Mouse (Mus musculus): ENCODE measurements at regions not wholly inside any gene's neighbourhood (a gene's known extent, or its start where the extent isn't known, plus 50 kb on each side); places are given as distances from the start of the nearest gene placed in this dataset.
A peak's percentile ranks its signal among the peaks of the same experiment; 100 is the strongest.
"Not testable (repeated sequence)": the region's sequence is repeated elsewhere in the genome, so short reads cannot be mapped to it uniquely, and the experiment has no call there.

DNA sequence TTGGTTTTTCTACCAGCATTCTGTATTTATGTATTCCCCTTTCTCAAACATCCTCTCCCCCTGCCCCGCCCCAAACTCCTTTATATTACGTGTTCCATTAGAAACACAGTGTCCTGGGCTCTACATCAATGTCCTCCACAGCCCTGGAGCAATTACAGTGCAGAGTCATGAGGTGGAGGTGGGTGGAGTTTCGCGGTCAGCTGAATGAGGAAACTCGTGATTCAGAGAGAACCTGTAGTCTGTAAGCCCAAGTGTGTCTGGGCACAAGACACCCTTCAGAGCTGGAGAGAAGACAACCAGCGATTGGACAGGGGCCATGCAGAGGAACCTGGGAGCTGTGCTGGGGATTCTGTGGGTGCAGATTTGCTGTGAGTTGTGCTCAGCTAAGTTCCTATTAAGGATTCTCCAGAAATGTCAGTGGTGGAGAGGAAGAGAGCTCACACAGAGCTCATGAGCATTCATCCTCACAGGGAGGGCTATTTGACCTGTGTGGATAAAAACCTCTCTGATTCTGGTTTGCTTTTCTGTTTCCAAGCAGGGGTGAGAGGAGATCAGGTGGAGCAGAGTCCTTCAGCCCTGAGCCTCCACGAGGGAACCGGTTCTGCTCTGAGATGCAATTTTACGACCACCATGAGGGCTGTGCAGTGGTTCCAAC is 570.4 kb downstream of the Dad1 start:
- H3K4me1 ChIP-seq (ENCODE audit: control insufficient read depth, insufficient read depth, low read length); H3K4me3 ChIP-seq (ENCODE audit: insufficient read depth, low read length); H3K27ac ChIP-seq (ENCODE audit: insufficient read depth, low read length): not testable (repeated sequence)

DNA sequence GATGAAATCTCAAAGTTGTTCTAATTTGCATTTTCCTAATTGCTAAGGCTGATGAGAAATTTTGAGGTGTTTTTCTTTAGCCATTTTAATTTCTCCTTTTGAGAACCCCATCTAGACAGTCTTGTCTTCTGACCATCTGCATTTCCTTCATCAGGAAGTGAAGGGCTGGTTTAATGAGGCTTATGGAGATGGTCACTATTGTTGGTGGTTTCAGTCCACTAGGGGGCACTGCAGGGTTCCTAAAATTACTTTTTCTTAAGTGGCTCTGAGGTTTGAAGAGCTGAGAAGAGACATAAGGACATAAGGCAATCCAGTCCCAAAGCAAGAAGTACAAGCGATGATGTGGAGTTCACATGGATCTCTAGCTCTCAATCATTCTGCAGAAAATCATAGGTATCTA is 571.2 kb downstream of the Dad1 start:
- H3K27ac ChIP-seq (ENCODE audit: insufficient read depth, low read length); H3K4me1 ChIP-seq (ENCODE audit: control insufficient read depth, insufficient read depth, low read length); H3K4me3 ChIP-seq (ENCODE audit: insufficient read depth, low read length): not testable (repeated sequence)

DNA sequence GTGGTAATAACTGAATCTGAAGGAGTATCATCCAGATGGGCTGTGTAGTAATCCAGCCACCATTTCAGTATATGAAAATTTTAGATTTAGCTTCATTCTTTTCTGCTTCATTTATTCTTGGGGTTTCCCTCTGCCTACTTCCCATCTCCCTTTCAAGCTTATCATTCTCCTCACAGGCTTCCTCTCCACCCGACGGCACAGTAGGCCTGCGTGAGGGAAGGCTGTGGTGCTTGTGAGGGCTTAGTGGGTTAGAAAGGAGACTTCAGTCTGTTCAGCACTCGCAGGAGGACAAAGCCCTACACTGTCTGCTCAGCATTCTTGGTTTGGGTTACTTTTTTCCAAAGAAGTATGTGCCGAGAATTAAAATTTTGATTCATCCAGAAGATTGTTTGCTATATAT is 572.6 kb downstream of the Dad1 start:
- not testable (repeated sequence) for H3K4me1 ChIP-seq (ENCODE audit: control insufficient read depth, insufficient read depth, low read length); H3K27ac ChIP-seq (ENCODE audit: insufficient read depth, low read length); H3K4me3 ChIP-seq (ENCODE audit: insufficient read depth, low read length)

DNA sequence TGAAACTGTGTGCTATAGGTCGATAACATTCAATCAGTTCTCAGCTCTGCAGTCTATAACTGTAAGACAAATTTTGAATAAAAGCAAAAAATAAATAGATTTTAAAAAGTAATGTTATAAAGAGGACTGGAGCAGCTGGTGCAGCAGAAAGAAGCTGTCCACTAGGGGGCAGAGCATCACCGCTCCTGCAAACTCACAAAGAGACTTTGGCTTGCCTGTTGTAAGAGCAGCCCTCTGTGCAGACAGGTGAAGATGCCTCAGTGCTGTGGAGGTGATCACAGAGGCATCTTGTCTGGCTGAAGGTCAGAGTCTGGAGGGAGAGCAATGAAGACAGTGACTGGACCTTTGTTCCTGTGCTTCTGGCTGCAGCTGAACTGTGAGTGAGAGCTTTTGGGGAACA is 588.2 kb downstream of the Dad1 start:
- H3K4me3 ChIP-seq (ENCODE audit: insufficient read depth, low read length); H3K4me1 ChIP-seq (ENCODE audit: control insufficient read depth, insufficient read depth, low read length); H3K27ac ChIP-seq (ENCODE audit: insufficient read depth, low read length): not testable (repeated sequence)
- peak; percentile 54; the same call in 1 of the 2 replicates for TF ChIP-seq CTCF (IDR thresholded peaks at IDR 0.05; ENCODE audit: borderline replicate concordance, insufficient read depth, low read length)

DNA sequence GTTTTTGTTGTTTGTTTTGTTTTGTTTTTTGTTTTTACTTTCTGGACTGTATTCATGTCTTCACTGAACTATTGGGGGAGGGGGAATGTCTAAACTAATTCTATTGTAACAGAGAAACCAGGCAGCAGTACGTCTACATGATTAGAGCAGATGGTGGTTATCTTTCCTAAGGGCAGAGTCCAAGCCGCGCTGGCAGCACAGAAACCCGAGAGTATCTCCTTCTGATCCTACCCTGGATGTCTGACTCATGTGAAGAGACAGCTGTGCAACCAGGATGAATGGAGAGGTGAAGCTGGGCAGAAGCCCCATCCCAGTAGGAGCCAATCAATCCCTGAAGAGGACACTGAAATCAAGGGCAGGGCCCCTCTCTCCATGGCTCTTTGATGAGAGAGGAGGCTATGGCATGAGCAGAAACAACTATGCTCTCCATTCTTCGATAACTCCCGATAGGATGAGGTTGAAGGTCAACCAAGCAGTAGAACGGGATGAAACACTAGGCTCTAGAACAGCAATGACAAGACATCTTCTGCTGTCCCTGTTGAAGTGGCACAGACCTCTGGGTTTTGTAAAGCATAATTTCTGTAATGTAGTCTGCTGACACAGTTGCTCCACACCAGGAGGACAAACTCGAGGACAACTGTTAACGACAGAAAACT is 591.1 kb downstream of the Dad1 start:
- not testable (repeated sequence) for H3K4me1 ChIP-seq (ENCODE audit: control insufficient read depth, insufficient read depth, low read length); H3K27ac ChIP-seq (ENCODE audit: insufficient read depth, low read length); H3K4me3 ChIP-seq (ENCODE audit: insufficient read depth, low read length)

DNA sequence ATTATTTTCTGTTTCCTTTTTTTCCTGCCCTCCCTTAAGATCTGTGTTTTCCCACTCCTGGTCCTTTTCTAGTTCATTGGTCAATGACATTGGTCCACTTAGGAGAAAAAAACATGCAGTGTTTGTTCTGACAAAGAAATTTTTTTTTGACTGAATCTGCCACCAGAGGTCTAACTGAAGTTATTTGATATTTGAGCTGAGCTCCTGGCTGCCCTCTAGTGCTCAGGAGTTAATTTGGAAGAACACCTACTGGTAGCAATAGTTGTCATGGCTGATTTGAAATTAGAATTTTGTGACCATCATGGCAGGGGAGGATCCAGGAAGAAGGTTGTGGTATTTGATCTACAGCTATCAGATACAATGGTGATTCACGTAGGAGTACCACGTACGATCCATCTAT is 599.2 kb downstream of the Dad1 start:
- H3K4me3 ChIP-seq (ENCODE audit: insufficient read depth, low read length); H3K4me1 ChIP-seq (ENCODE audit: control insufficient read depth, insufficient read depth, low read length); H3K27ac ChIP-seq (ENCODE audit: insufficient read depth, low read length): not testable (repeated sequence)

DNA sequence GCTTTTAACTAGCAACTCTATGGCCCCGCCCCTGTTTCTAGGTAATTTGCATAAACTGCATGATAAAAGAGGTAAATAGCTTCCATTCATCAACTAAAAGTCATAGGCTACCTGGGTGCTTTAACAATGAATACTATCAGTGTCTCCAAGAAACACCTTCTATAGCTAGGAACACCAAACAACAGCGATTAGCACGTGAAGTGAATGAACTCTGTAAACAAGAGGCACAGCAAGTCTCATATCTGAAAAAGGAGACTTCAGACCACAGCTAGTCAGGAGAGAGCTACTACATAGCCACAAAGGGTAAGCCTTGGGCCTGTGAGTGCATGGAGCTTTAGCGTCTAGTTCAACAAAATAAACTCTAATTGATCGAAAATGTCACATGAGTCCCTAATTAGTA is 602.8 kb downstream of the Dad1 start:
- not testable (repeated sequence) for H3K27ac ChIP-seq (ENCODE audit: insufficient read depth, low read length); H3K4me1 ChIP-seq (ENCODE audit: control insufficient read depth, insufficient read depth, low read length); H3K4me3 ChIP-seq (ENCODE audit: insufficient read depth, low read length)

DNA sequence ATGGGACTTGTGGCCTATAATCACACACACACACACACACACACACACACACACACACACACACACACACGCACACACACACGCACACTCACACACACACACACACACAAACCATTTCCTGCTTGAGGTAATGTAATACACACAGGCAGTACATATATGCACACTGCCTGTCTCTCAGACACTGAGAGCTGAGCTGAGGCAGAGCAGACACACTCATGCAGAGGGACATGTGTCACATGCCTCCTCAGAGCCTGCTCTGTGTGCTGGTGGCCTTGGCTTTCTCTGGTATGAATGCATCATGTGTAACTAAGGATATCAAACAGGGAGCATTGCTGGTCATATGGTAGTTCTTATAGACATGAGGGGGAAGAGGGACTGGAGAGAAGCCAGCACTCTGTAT is 604.7 kb downstream of the Dad1 start:
- H3K27ac ChIP-seq (ENCODE audit: insufficient read depth, low read length); H3K4me1 ChIP-seq (ENCODE audit: control insufficient read depth, insufficient read depth, low read length); H3K4me3 ChIP-seq (ENCODE audit: insufficient read depth, low read length): not testable (repeated sequence)

DNA sequence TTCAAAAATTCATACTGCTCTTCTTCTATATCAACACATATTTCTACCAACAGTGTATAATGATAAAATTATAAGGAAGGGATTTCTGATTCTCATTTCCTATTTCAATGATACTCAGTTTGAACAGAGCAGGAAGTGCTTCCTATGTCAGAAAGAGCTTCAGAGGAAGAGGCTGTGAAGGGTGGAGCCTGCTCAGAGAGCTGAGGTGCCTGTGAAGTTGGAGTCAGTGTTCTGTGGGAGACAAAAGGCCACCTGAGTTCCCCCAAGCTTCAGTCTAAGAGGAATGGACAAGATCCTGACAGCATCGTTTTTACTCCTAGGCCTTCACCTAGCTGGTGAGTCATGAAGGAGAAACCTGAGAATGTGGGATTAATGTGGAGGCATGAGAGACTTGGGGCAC is 613.5 kb downstream of the Dad1 start:
- H3K27ac ChIP-seq (ENCODE audit: insufficient read depth, low read length); H3K4me1 ChIP-seq (ENCODE audit: control insufficient read depth, insufficient read depth, low read length); H3K4me3 ChIP-seq (ENCODE audit: insufficient read depth, low read length): not testable (repeated sequence)

DNA sequence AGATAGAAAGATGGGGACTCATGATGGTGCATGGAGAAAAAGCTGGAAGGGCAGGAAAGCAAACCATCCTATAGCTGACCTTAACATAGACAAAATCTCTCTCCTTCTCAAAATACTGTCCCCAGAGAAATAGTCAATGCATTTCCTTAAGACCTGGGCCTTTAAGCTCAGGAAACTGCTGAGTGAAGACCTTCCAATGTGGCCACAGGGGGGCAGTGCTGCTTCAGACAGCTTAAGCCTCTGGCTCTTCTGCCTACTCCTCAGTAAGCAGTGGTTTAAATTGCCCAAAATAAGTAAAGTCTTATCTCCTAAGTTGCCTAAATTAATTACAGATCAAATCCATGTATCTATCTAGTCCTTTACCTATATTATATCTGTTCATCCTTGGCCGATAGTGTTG is 616.2 kb downstream of the Dad1 start:
- not testable (repeated sequence) for H3K27ac ChIP-seq (ENCODE audit: insufficient read depth, low read length); H3K4me1 ChIP-seq (ENCODE audit: control insufficient read depth, insufficient read depth, low read length); H3K4me3 ChIP-seq (ENCODE audit: insufficient read depth, low read length)
- TF ChIP-seq CTCF (IDR thresholded peaks at IDR 0.05; ENCODE audit: borderline replicate concordance, insufficient read depth, low read length) = 0 out of 2 replicates have a peak, but pooled peaks have one; percentile 23

DNA sequence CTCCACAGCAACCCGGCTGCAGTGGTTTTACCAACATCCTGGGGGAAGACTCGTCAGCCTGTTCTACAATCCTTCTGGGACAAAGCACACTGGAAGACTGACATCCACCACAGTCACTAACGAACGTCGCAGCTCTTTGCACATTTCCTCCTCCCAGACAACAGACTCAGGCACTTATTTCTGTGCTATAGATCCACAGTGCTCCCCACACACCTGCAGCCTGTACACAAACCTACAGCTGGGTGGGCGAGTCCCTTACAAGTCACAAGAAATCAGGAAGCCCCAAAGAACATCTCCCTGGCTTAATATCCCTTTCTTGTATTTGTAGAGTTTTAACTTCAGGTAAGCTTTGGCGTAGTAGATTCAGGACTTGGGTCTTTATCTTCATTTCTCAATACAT is 618.7 kb downstream of the Dad1 start:
- not testable (repeated sequence) for H3K4me1 ChIP-seq (ENCODE audit: control insufficient read depth, insufficient read depth, low read length); H3K4me3 ChIP-seq (ENCODE audit: insufficient read depth, low read length); H3K27ac ChIP-seq (ENCODE audit: insufficient read depth, low read length)

DNA sequence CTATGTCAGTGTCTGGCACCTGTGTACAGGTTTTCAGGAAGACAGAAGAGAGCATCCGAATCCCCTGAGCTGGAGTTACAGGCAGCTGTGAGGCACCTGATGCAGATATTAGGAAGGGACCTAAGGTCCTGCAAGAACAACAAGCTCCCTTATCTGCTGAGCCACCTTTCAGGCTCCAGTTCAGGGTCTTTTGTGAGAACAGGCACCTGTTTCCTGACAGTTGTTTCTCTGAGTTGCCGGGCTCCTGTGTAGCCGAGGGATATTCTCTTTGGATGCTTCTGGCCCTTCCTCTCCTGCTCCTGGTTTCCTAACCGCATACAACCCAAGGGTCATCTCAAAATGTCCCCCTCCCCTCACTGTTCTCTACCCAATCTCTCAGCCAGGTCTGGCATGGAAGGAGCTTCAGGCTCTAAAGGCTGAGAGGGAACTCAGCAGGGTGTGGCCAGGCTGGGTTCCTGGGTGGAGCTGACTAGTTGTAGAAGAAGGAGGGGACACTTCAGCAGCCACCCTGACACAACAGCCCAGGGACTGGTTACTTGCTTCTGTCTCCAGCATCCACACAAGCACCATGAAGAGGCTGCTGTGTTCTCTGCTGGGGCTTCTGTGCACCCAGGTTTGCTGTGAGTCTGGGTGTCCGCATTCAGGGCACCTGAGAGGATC is 619.5 kb downstream of the Dad1 start:
- H3K27ac ChIP-seq (ENCODE audit: insufficient read depth, low read length); H3K4me3 ChIP-seq (ENCODE audit: insufficient read depth, low read length); H3K4me1 ChIP-seq (ENCODE audit: control insufficient read depth, insufficient read depth, low read length): not testable (repeated sequence)

DNA sequence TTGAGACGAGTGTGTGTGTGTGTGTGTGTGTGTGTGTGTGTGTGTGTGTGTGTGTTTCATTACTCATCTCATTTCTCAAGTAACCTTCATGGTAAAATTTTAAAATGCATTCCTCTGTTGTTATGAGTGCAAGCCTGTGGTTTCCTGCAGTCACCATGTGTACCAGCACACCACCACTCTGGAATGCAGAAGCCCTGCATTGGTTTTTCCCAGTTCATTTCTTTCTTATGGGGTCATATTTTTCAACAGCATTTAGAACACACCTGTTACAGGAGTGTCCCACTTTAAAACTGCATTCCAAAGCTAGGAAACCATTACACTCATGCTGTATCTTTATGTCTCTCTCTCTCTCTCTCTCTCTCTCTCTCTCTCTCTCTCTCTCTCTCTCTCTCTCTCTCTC is 620.2 kb downstream of the Dad1 start:
- H3K4me3 ChIP-seq (ENCODE audit: insufficient read depth, low read length); H3K4me1 ChIP-seq (ENCODE audit: control insufficient read depth, insufficient read depth, low read length); H3K27ac ChIP-seq (ENCODE audit: insufficient read depth, low read length): not testable (repeated sequence)

DNA sequence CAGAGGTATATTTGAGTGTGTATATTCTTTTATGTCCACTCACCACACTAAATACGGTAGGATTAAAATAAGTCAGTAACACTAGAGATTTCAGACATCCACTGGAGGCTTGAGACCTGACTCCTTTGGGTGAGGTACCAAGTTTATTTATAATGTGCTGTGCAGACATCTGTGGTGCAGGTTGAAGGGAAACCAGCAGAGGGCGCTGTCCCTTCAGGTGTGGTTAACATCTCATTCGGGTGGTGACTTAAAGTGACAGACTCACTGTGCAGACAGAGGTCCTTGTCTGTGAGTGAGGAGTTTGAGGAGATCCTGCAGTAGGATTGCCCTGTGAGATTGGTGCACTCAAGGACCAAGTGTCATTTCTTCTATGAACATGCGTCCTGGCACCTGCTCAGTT is 632.5 kb downstream of the Dad1 start:
- not testable (repeated sequence) for H3K27ac ChIP-seq (ENCODE audit: insufficient read depth, low read length); H3K4me1 ChIP-seq (ENCODE audit: control insufficient read depth, insufficient read depth, low read length); H3K4me3 ChIP-seq (ENCODE audit: insufficient read depth, low read length)

DNA sequence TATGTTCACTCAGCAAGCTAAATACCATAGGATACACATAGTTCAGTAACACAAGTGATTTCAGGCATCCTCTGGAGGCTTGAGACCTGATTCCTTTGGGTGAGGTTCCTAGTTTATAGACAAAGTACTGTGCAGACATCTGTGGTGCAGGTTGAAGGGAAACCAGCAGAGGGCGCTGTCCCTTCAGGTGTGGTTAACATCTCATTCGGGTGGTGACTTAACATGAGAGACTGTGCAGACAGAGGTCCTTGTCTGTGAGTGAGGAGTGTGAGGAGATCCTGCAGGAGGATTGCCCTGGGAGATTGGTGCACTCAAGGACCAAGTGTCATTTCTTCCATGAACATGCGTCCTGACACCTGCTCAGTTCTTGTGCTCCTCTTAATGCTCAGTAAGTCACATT is 637.8 kb downstream of the Dad1 start:
- not testable (repeated sequence) for H3K27ac ChIP-seq (ENCODE audit: insufficient read depth, low read length)

More for the DNA sequence above, 637.8 kb downstream of the Dad1 start:
- not testable (repeated sequence) for H3K4me3 ChIP-seq (ENCODE audit: insufficient read depth, low read length); H3K4me1 ChIP-seq (ENCODE audit: control insufficient read depth, insufficient read depth, low read length)
